Mouse (Mus musculus) naive thymus-derived CD4-positive, alpha-beta T cell, adult 2 months (primary cell): ENCODE results near the gene Rpl12.
"Not testable (repeated sequence)": the region's sequence is repeated elsewhere in the genome, so short reads cannot be mapped to it uniquely, and the experiment has no call there.

Source experiments
- DNase-seq: peaks from one replicate; pipeline ENCODE4 v3.0.0-alpha.2; 2011; ENCODE audit warnings: low read depth

Gene Rpl12

GRCm38 (mm10) chr2:32981725-32982271, 20.4 kb downstream of the Rpl12 start, which contains the start of gene Slc2a8:
TSS of gene Slc2a8 (minus strand) at chr2:32982083.
- DNase-seq = peak; percentile 85

- peak; percentile 16 for DNase-seq
Measured at GRCm38 (mm10) chr2:32982700-32983099, 21.3 kb downstream of the Rpl12 start.

- DNase-seq = no peak
Measured at GRCm38 (mm10) chr2:32983617-32984016, 22.3 kb downstream of the Rpl12 start.

GRCm38 (mm10) chr2:32985844-32986243, 24.5 kb downstream of the Rpl12 start:
- no peak for DNase-seq

GRCm38 (mm10) chr2:32989376-32989775, 28.0 kb downstream of the Rpl12 start:
- DNase-seq = no peak

GRCm38 (mm10) chr2:32990167-32990832, 28.9 kb downstream of the Rpl12 start:
- DNase-seq = peak; percentile 63

GRCm38 (mm10) chr2:32992130-32992529, 30.8 kb downstream of the Rpl12 start:
- DNase-seq = no peak

- no peak for DNase-seq
Measured at GRCm38 (mm10) chr2:32997081-32997480, 35.7 kb downstream of the Rpl12 start.

GRCm38 (mm10) chr2:32997792-32998191, 36.4 kb downstream of the Rpl12 start:
- no peak for DNase-seq

GRCm38 (mm10) chr2:32999752-33000151, 38.4 kb downstream of the Rpl12 start:
- DNase-seq = no peak

- DNase-seq = no peak
Measured at GRCm38 (mm10) chr2:33002144-33002543, 40.8 kb downstream of the Rpl12 start.

GRCm38 (mm10) chr2:33005041-33005440, 43.7 kb downstream of the Rpl12 start:
- DNase-seq = no peak

GRCm38 (mm10) chr2:33009055-33009454, 47.7 kb downstream of the Rpl12 start:
- DNase-seq = not testable (repeated sequence)

- no peak for DNase-seq
Measured at GRCm38 (mm10) chr2:33014877-33015276, 53.5 kb downstream of the Rpl12 start.
